Comparison of ENCODE assay signal across 8 mouse cellular contexts in genomic region chr17:47676581-47676980, GRCm38 (mm10). TPM values are rescaled to one million over a fixed set of nuclear protein-coding genes. Genes with fewer than 3 reads are reported as not detected.
A peak's percentile ranks its signal among the peaks of the same experiment; 100 is the strongest.
DNase-seq lines count a peak whose midpoint lies in the region; ATAC-seq and TF ChIP-seq lines count a peak whose summit lies in the region.

No protein-coding gene starts in this region.

- TF ChIP-seq EP300 in stomach, postnatal 0 days (optimal IDR thresholded peaks at IDR 0.05), result no peak

- H3K4me2 ChIP-seq in liver, embryonic 11.5 days, result no peak overlapping the region
- no peak overlapping the region for H3K4me2 ChIP-seq in midbrain, embryonic 11.5 days
- no peak overlapping the region for H3K4me2 ChIP-seq in stomach, postnatal 0 days (replicated peaks; ENCODE audit: low read depth)

- DNase-seq in liver, result peak; percentile 55
- DNase-seq in liver, embryonic 11.5 days (ENCODE audit: low spot score), result no peak
- peak; percentile 88 for DNase-seq in adipocyte (ENCODE audit: low spot score)
- peak; percentile 74 for DNase-seq in gastrocnemius, postnatal 10 days
- DNase-seq in layer of hippocampus, postnatal 14 days (ENCODE audit: low spot score in 2 of 2), result peak; percentile 75 to 82
- DNase-seq in midbrain, embryonic 11.5 days (ENCODE audit: low spot score, missing footprints), result peak; percentile 98
- DNase-seq in stomach, postnatal 0 days (ENCODE audit: low spot score), result peak; percentile 76

- peak; percentile 89 for TF ChIP-seq CTCF in cortical plate, adult 2 months (IDR thresholded peaks at IDR 0.05; ENCODE audit: extremely low read depth, insufficient read depth, low read length)
- peak; percentile 96 for TF ChIP-seq CTCF in stomach, postnatal 0 days (IDR thresholded peaks at IDR 0.05; ENCODE audit: low read depth)

- H3K9me3 ChIP-seq in liver, embryonic 11.5 days (ENCODE audit: control insufficient read depth, low read length), result no peaks in the 10 kb centered on the region
- no peaks in the 10 kb centered on the region for H3K9me3 ChIP-seq in midbrain, embryonic 11.5 days (ENCODE audit: control insufficient read depth, low read length)
- no peaks in the 10 kb centered on the region for H3K9me3 ChIP-seq in stomach, postnatal 0 days (ENCODE audit: control insufficient read depth, low read length)

- H3K9ac ChIP-seq in liver, embryonic 11.5 days (ENCODE audit: low read depth, low read length), result no peak overlapping the region
- no peak overlapping the region for H3K9ac ChIP-seq in midbrain, embryonic 11.5 days (ENCODE audit: low read length)
- H3K9ac ChIP-seq in stomach, postnatal 0 days (ENCODE audit: low read length), result no peak overlapping the region

- no peak overlapping the region for H3K4me3 ChIP-seq in liver, embryonic 11.5 days (ENCODE audit: low read depth, low read length)
- no peak overlapping the region for H3K4me3 ChIP-seq in cortical plate, adult 2 months (ENCODE audit: insufficient read depth, low read length)
- no peak overlapping the region for H3K4me3 ChIP-seq in midbrain, embryonic 11.5 days (ENCODE audit: low read depth, low read length)
- H3K4me3 ChIP-seq in stomach, postnatal 0 days (ENCODE audit: low read depth, low read length), result no peak overlapping the region

- no peak for ATAC-seq in liver, embryonic 11.5 days (replicated peaks; ENCODE audit: low FRiP score)
- no peak for ATAC-seq in midbrain, embryonic 11.5 days (ENCODE audit: low FRiP score)
- ATAC-seq in stomach, postnatal 0 days (ENCODE audit: low FRiP score, low TSS enrichment), result no peak

- H3K27me3 ChIP-seq in liver, embryonic 11.5 days (replicated peaks; ENCODE audit: control insufficient read depth, insufficient read depth, low read length), result peaks cover 15% of the 10 kb centered on the region
- H3K27me3 ChIP-seq in midbrain, embryonic 11.5 days (ENCODE audit: control insufficient read depth, insufficient read depth, low read length), result peaks cover 8% of the 10 kb centered on the region
- no peaks in the 10 kb centered on the region for H3K27me3 ChIP-seq in stomach, postnatal 0 days (ENCODE audit: control insufficient read depth, insufficient read depth, low read length)

- H3K27ac ChIP-seq in liver, embryonic 11.5 days (ENCODE audit: low read depth, low read length), result no peak overlapping the region
- no peak overlapping the region for H3K27ac ChIP-seq in cortical plate, adult 2 months (ENCODE audit: insufficient read depth, low read length)
- H3K27ac ChIP-seq in midbrain, embryonic 11.5 days (ENCODE audit: low read depth, low read length), result no peak overlapping the region
- H3K27ac ChIP-seq in stomach, postnatal 0 days (replicated peaks), result no peak overlapping the region

- H3K4me1 ChIP-seq in liver, embryonic 11.5 days (replicated peaks; ENCODE audit: control insufficient read depth, insufficient read depth, low read length), result peaks cover 4% of the 10 kb centered on the region
- H3K4me1 ChIP-seq in cortical plate, adult 2 months (ENCODE audit: control insufficient read depth, insufficient read depth, low read length), result peaks cover 4% of the 10 kb centered on the region
- H3K4me1 ChIP-seq in midbrain, embryonic 11.5 days (ENCODE audit: control insufficient read depth, insufficient read depth, low read length), result peaks cover 11% of the 10 kb centered on the region
- H3K4me1 ChIP-seq in stomach, postnatal 0 days (replicated peaks; ENCODE audit: control insufficient read depth, insufficient read depth), result peaks cover 4% of the 10 kb centered on the region

- no peak for TF ChIP-seq POLR2A in cortical plate, adult 2 months (IDR thresholded peaks at IDR 0.05; ENCODE audit: extremely low read depth, insufficient read depth, low read length)

- 23% methylated on average over 9 of the region's 9 CpGs for WGBS in liver, embryonic 11.5 days
- 21% methylated on average over 9 of the region's 9 CpGs for WGBS in midbrain, embryonic 11.5 days
- 17% methylated on average over 9 of the region's 9 CpGs for WGBS in stomach, postnatal 0 days

- H3K36me3 ChIP-seq in liver, embryonic 11.5 days (ENCODE audit: control insufficient read depth, insufficient read depth, low read length), result peaks cover 11% of the 10 kb centered on the region; the same call in 1 of the 2 replicates
- peaks cover 17% of the 10 kb centered on the region for H3K36me3 ChIP-seq in midbrain, embryonic 11.5 days (ENCODE audit: control insufficient read depth, insufficient read depth, low read length)
- H3K36me3 ChIP-seq in stomach, postnatal 0 days (ENCODE audit: control insufficient read depth, insufficient read depth, low read length), result 0 out of 2 replicates have a peak, but pooled peaks cover 1% of the 10 kb centered on the region

RNA-seq across cellular contexts. Expression of gene Tomm6, which starts 11.6 kb away (rescaled TPM):
- 442 and 486 TPM in 2 replicates for polyA plus RNA-seq in liver, embryonic 11.5 days (2014; fragmentation: Nextera tagmentation; extraction: Ambion mirVana)
- polyA plus RNA-seq in cortical plate, adult 2 months (2012; rRNA removed), result 164 and 167 TPM in 2 replicates
- 100 to 1,000 TPM; 175 to 181 TPM for total RNA-seq in gastrocnemius, postnatal 10 days (2021)
- total RNA-seq in layer of hippocampus, postnatal 14 days (2021), result 100 to 1,000 TPM; 225 to 243 TPM
- 359 and 375 TPM in 2 replicates for polyA plus RNA-seq in midbrain, embryonic 11.5 days (2014; fragmentation: Nextera tagmentation; extraction: Ambion mirVana)
- polyA plus RNA-seq in stomach, postnatal 0 days (2015; fragmentation: Nextera tagmentation; extraction: Ambion mirVana), result 353 and 386 TPM in 2 replicates

RNA-seq across cellular contexts. Expression of gene Frs3, which starts 12.2 kb away (rescaled TPM):
- 2.3 and 3.5 TPM in 2 replicates for polyA plus RNA-seq in liver, embryonic 11.5 days (2014; fragmentation: Nextera tagmentation; extraction: Ambion mirVana)
- 35.9 and 40.2 TPM in 2 replicates for polyA plus RNA-seq in cortical plate, adult 2 months (2012; rRNA removed)
- 1 to 10 TPM; 3.5 to 3.9 TPM for total RNA-seq in gastrocnemius, postnatal 10 days (2021)
- 10 to 100 TPM; 22.2 to 27.6 TPM for total RNA-seq in layer of hippocampus, postnatal 14 days (2021)
- polyA plus RNA-seq in midbrain, embryonic 11.5 days (2014; fragmentation: Nextera tagmentation; extraction: Ambion mirVana), result 7.0 and 9.3 TPM in 2 replicates
- polyA plus RNA-seq in stomach, postnatal 0 days (2015; fragmentation: Nextera tagmentation; extraction: Ambion mirVana), result 2.3 and 2.7 TPM in 2 replicates

RNA-seq across cellular contexts. Expression of gene Gm21981, which starts 17.7 kb away (rescaled TPM):
- polyA plus RNA-seq in liver, embryonic 11.5 days (2014; fragmentation: Nextera tagmentation; extraction: Ambion mirVana), result 0.22 and 0.49 TPM in 2 replicates
- polyA plus RNA-seq in cortical plate, adult 2 months (2012; rRNA removed), result 5.8 and 6.7 TPM in 2 replicates
- total RNA-seq in gastrocnemius, postnatal 10 days (2021), result under 1 TPM; 0.68 to 0.88 TPM
- total RNA-seq in layer of hippocampus, postnatal 14 days (2021), result 1 to 10 TPM; 2.4 to 2.7 TPM
- 1.7 and 2.3 TPM in 2 replicates for polyA plus RNA-seq in midbrain, embryonic 11.5 days (2014; fragmentation: Nextera tagmentation; extraction: Ambion mirVana)
- 0.16 TPM in 1 of 2 replicates, not detected in the other for polyA plus RNA-seq in stomach, postnatal 0 days (2015; fragmentation: Nextera tagmentation; extraction: Ambion mirVana)

RNA-seq across cellular contexts. Expression of gene Prickle4, which starts 18.0 kb away (rescaled TPM):
- 0.44 and 1.7 TPM in 2 replicates for polyA plus RNA-seq in liver, embryonic 11.5 days (2014; fragmentation: Nextera tagmentation; extraction: Ambion mirVana)
- polyA plus RNA-seq in cortical plate, adult 2 months (2012; rRNA removed), result 0.59 and 1.3 TPM in 2 replicates
- under 1 TPM in 1 of 2 experiments, not detected in 1; 0.70 TPM for total RNA-seq in gastrocnemius, postnatal 10 days (2021)
- total RNA-seq in layer of hippocampus, postnatal 14 days (2021), result 1 to 10 TPM; 7.3 to 7.5 TPM
- polyA plus RNA-seq in midbrain, embryonic 11.5 days (2014; fragmentation: Nextera tagmentation; extraction: Ambion mirVana), result 0.72 and 2.1 TPM in 2 replicates
- polyA plus RNA-seq in stomach, postnatal 0 days (2015; fragmentation: Nextera tagmentation; extraction: Ambion mirVana), result 0.19 and 0.51 TPM in 2 replicates

RNA-seq across cellular contexts. Expression of gene Usp49, which starts 46.1 kb away (rescaled TPM):
- polyA plus RNA-seq in liver, embryonic 11.5 days (2014; fragmentation: Nextera tagmentation; extraction: Ambion mirVana), result 4.1 and 4.8 TPM in 2 replicates
- polyA plus RNA-seq in cortical plate, adult 2 months (2012; rRNA removed), result 12.4 and 12.5 TPM in 2 replicates
- 1 to 10 TPM; 4.6 to 4.9 TPM for total RNA-seq in gastrocnemius, postnatal 10 days (2021)
- 10 to 100 TPM; 12.2 to 13.1 TPM for total RNA-seq in layer of hippocampus, postnatal 14 days (2021)
- polyA plus RNA-seq in midbrain, embryonic 11.5 days (2014; fragmentation: Nextera tagmentation; extraction: Ambion mirVana), result 6.3 and 8.0 TPM in 2 replicates
- 1.9 and 2.1 TPM in 2 replicates for polyA plus RNA-seq in stomach, postnatal 0 days (2015; fragmentation: Nextera tagmentation; extraction: Ambion mirVana)
